Mouse (Mus musculus) MEL (cell line): ENCODE results near the gene Arl5b. TPM values are rescaled to one million over a fixed set of nuclear protein-coding genes. Genes with fewer than 3 reads are reported as not detected.

Source experiments
- DNase-seq: peaks from one replicate; pipeline ENCODE4 v3.0.0; 2011; ENCODE audit warnings: low read depth, low spot score
- H3K27ac ChIP-seq: 2 replicates; pipeline ENCODE4 v1.5.1; 2012; ENCODE audit warnings: low read depth, mild to moderate bottlenecking, control low read depth, low read length, moderate library complexity; ENCODE audit not compliant: control insufficient read depth
- H3K27me3 ChIP-seq, 2 experiments: fragments of 150-350 bp in 1 of 2; sonication (generic) in 1 of 2; 2 replicates each; pipeline ENCODE4 v1.6.1; 2012; ENCODE audit warnings: low read length in 2 of 2, mild to moderate bottlenecking in 2 of 2, improper control_type of control experiment in 1 of 2, moderate library complexity in 1 of 2; ENCODE audit not compliant: insufficient read depth in 2 of 2, control insufficient read depth in 1 of 2
- H3K36me3 ChIP-seq, 2 experiments: 2 replicates each; pipeline ENCODE4 v1.6.1; 2012 to 2014; ENCODE audit warnings: low read length in 2 of 2, improper control_type of control experiment in 1 of 2, inconsistent platforms in 1 of 2, mild to moderate bottlenecking in 1 of 2; ENCODE audit not compliant: insufficient read depth in 2 of 2, control insufficient read depth in 1 of 2
- H3K4me1 ChIP-seq, 2 experiments: fragments of 150-350 bp in 1 of 2; sonication (generic) in 1 of 2; 2 replicates each; pipeline ENCODE4 v1.6.1; 2012; ENCODE audit warnings: low read length in 2 of 2, improper control_type of control experiment in 1 of 2, mild to moderate bottlenecking in 1 of 2; ENCODE audit not compliant: insufficient read depth in 2 of 2, control insufficient read depth in 1 of 2
- H3K4me3 ChIP-seq, 2 experiments: fragments of 150-350 bp in 1 of 2; sonication (generic) in 1 of 2; 2 replicates each; pipeline ENCODE4 v1.5.1; 2012; ENCODE audit warnings: low read depth in 2 of 2, low read length in 2 of 2, mild to moderate bottlenecking in 2 of 2, moderate library complexity in 2 of 2, control low read depth in 1 of 2, improper control_type of control experiment in 1 of 2; ENCODE audit not compliant: control insufficient read depth in 1 of 2, insufficient read depth in 1 of 2
- H3K79me2 ChIP-seq: 2 replicates; pipeline ENCODE4 v1.6.1; 2012; ENCODE audit warnings: mild to moderate bottlenecking, low read length, moderate library complexity; ENCODE audit not compliant: control insufficient read depth, poor library complexity, insufficient read depth
- H3K9ac ChIP-seq: 2 replicates; pipeline ENCODE4 v1.6.1; 2012; ENCODE audit warnings: low read depth, mild to moderate bottlenecking, control low read depth, low read length, moderate library complexity; ENCODE audit not compliant: control insufficient read depth, poor library complexity, severe bottlenecking
- H3K9me3 ChIP-seq: fragments of 150-350 bp; sonication (generic); replicated peaks from 2 replicates; pipeline ENCODE4 v1.6.1; 2012; ENCODE audit warnings: mild to moderate bottlenecking, low read length, improper control_type of control experiment, moderate library complexity; ENCODE audit not compliant: insufficient read depth
- CHD2 ChIP-seq: IDR thresholded peaks from 2 replicates; pipeline ENCODE4 v1.6.1; 2011; ENCODE audit warnings: low read length, improper control_type of control experiment
- CTCF ChIP-seq, 3 experiments: IDR thresholded peaks in 2 of 3; conservative IDR thresholded peaks in 1 of 3; 2 replicates each; pipeline ENCODE4 v1.5.1; 2011 to 2012; ENCODE audit warnings: low read length in 3 of 3, low read depth in 2 of 3, mild to moderate bottlenecking in 2 of 3, improper control_type of control experiment in 1 of 3, inconsistent platforms in 1 of 3, mixed read lengths in 1 of 3, moderate library complexity in 1 of 3; ENCODE audit not compliant: control insufficient read depth in 1 of 3, insufficient read depth in 1 of 3, poor library complexity in 1 of 3, severe bottlenecking in 1 of 3
- E2F4 ChIP-seq: IDR thresholded peaks from 2 replicates; pipeline ENCODE4 v1.6.1; 2011; ENCODE audit warnings: low read depth, low read length, improper control_type of control experiment, borderline replicate concordance
- ELF1 ChIP-seq: IDR thresholded peaks from 2 replicates; pipeline ENCODE4 v1.6.1; 2014; ENCODE audit warnings: low read depth, mild to moderate bottlenecking, inconsistent platforms, low read length, improper control_type of control experiment, moderate library complexity
- JUND ChIP-seq: IDR thresholded peaks from 2 replicates; pipeline ENCODE4 v1.6.1; 2011; ENCODE audit warnings: low read depth, mild to moderate bottlenecking, improper control_type of control experiment, low read length
- MAX ChIP-seq: IDR thresholded peaks from 2 replicates; pipeline ENCODE4 v1.6.1; 2011; ENCODE audit warnings: low read length, improper control_type of control experiment
- MAZ ChIP-seq: IDR thresholded peaks from 2 replicates; pipeline ENCODE4 v1.6.1; 2012; ENCODE audit warnings: low read depth, mild to moderate bottlenecking, inconsistent platforms, low read length, improper control_type of control experiment
- MEF2A ChIP-seq: IDR thresholded peaks from 2 replicates; pipeline ENCODE4 v1.6.1; 2014; ENCODE audit warnings: low read depth, mild to moderate bottlenecking, inconsistent platforms, low read length, improper control_type of control experiment; ENCODE audit not compliant: poor library complexity, insufficient replicate concordance, severe bottlenecking; ENCODE audit errors: extremely low read depth
- MYB ChIP-seq: IDR thresholded peaks from 2 replicates; pipeline ENCODE4 v1.6.1; 2011; ENCODE audit warnings: mild to moderate bottlenecking, low read depth, low read length, improper control_type of control experiment
- NELFE ChIP-seq: IDR thresholded peaks from 2 replicates; pipeline ENCODE4 v1.6.1; 2011; ENCODE audit warnings: low read depth, low read length, improper control_type of control experiment
- NRF1 ChIP-seq: IDR thresholded peaks from 2 replicates; pipeline ENCODE4 v1.6.1; 2014; ENCODE audit warnings: low read depth, mild to moderate bottlenecking, inconsistent platforms, low read length, improper control_type of control experiment, moderate library complexity; ENCODE audit not compliant: poor library complexity, insufficient read depth, severe bottlenecking
- POLR2A ChIP-seq, 2 experiments: IDR thresholded peaks; 2 replicates each; pipeline ENCODE4 v1.6.1; 2011 to 2012; ENCODE audit warnings: low read length in 2 of 2, mild to moderate bottlenecking in 2 of 2, control low read depth in 1 of 2, improper control_type of control experiment in 1 of 2, low read depth in 1 of 2, moderate library complexity in 1 of 2; ENCODE audit not compliant: control insufficient read depth in 1 of 2, insufficient read depth in 1 of 2, poor library complexity in 1 of 2
- RAD21 ChIP-seq: IDR thresholded peaks from 2 replicates; pipeline ENCODE4 v1.6.1; 2011; ENCODE audit warnings: mild to moderate bottlenecking, low read depth, low read length, improper control_type of control experiment
- RCOR1 ChIP-seq: IDR thresholded peaks from 2 replicates; pipeline ENCODE4 v1.6.1; 2012; ENCODE audit warnings: low read depth, mild to moderate bottlenecking, inconsistent platforms, low read length, improper control_type of control experiment
- SMC3 ChIP-seq: IDR thresholded peaks from 2 replicates; pipeline ENCODE4 v1.6.1; 2011; ENCODE audit warnings: low read depth, low read length, improper control_type of control experiment
- TAL1 ChIP-seq: IDR thresholded peaks from 2 replicates; pipeline ENCODE4 v1.6.1; 2012; ENCODE audit warnings: mild to moderate bottlenecking, inconsistent platforms, low read length, moderate library complexity, mixed read lengths
- TCF12 ChIP-seq: IDR thresholded peaks from 2 replicates; pipeline ENCODE4 v1.6.1; 2014; ENCODE audit warnings: low read depth, mild to moderate bottlenecking, inconsistent platforms, low read length, improper control_type of control experiment, moderate library complexity
- USF2 ChIP-seq, 2 experiments: IDR thresholded peaks; 2 replicates each; pipeline ENCODE4 v1.6.1; 2011 to 2012; ENCODE audit warnings: improper control_type of control experiment in 2 of 2, low read length in 2 of 2, borderline replicate concordance in 1 of 2, inconsistent platforms in 1 of 2, low read depth in 1 of 2, mild to moderate bottlenecking in 1 of 2; ENCODE audit not compliant: insufficient read depth in 1 of 2
- polyA plus RNA-seq, 2 experiments: library from polyadenylated mRNA; stranded (reverse) in 1 of 2; unstranded in 1 of 2; fragments of >175 nt in 1 of 2; fragments of >200 nt in 1 of 2; gene quantifications; 2 replicates each; pipeline versions ENCODE4 v1.2.1 to v1.2.4; 2012; ENCODE audit warnings: low replicate concordance in 2 of 2, low read depth in 1 of 2; ENCODE audit not compliant: insufficient read length in 2 of 2, insufficient read depth in 1 of 2, missing spikeins in 1 of 2
- total RNA-seq: library from RNA; depleted of rRNA; stranded (reverse); fragments of 300-350 nt; gene quantifications from 2 replicates; pipeline ENCODE4 v1.2.3, GENCODE M21; 2012

Gene Arl5b
- total and polyA plus RNA-seq, 3 experiments = 10.6 to 10.7 TPM; not detected in 1

DNA sequence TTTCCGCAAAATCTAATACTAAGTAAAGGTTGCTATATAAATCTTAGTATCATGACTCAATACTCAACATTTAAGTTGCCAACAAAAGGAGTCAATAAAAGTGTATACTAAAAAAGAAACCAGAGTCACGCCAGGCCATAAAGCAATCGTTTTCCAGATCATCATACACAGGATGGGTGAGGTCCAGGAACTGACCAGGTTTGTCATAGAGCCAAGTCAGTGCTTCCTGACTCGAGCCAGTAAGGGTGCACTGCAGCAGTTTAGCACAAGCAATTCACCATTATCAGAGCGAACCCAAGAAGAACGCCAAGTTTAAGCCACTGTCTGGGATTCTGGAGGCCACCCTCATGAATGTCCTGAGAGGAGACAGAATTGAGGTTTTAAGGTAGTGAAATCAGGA is 10.5 kb upstream of the Arl5b start:
- Histone ChIP-seq H3K36me3 (no peaks in the 10 kb centered on the region), H3K9me3 (no peaks in the 10 kb centered on the region), H3K4me3 (no peak overlapping the region), H3K4me1 (no peaks in the 10 kb centered on the region), H3K27ac (no peak overlapping the region), H3K9ac (no peak overlapping the region), H3K27me3 (no peaks in the 10 kb centered on the region), H3K79me2 (no peaks in the 10 kb centered on the region)
- no peak for TF ChIP-seq TCF12
- no peak for TF ChIP-seq NELFE
- no peak for TF ChIP-seq MAX
- no peak for TF ChIP-seq TAL1
- no peak for TF ChIP-seq SMC3
- no peak for TF ChIP-seq NRF1
- no peak for TF ChIP-seq ELF1
- no peak for TF ChIP-seq MYB
- TF ChIP-seq POLR2A (IDR thresholded peaks at IDR 0.05; ENCODE audit: control insufficient read depth in 1 of 2, insufficient read depth in 1 of 2, low read depth in 1 of 2, low read length in 2 of 2, poor library complexity in 1 of 2) = no peak
- no peak for TF ChIP-seq CHD2
- no peak for TF ChIP-seq MAZ
- TF ChIP-seq USF2 (IDR thresholded peaks at IDR 0.05; ENCODE audit: borderline replicate concordance in 1 of 2, insufficient read depth in 1 of 2, low read depth in 1 of 2, low read length in 2 of 2) = no peak
- no peak for DNase-seq

DNA sequence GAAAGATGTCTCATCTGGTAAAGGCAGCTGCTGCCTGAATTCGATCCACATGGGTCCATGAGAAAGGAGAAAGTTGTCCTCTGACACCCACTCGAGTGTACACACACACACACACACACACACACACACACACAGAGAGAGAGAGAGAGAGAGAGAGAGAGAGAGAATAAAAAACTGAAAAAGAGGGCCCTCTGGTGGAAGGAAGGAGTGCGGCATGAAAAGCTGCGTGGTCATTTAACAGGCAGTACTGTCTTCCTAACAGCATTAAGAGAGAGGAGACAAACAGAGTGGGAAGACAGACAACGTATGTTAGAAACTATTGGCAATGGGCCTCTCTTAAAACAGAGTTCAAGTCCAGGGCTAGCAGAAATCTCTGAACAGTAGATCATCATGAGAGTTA is 8.9 kb upstream of the Arl5b start:
- no peaks in the 10 kb centered on the region for H3K79me2 ChIP-seq
- H3K36me3 ChIP-seq = no peaks in the 10 kb centered on the region
- H3K4me3 ChIP-seq = no peak overlapping the region
- no peak overlapping the region for H3K27ac ChIP-seq
- H3K9me3 ChIP-seq = no peaks in the 10 kb centered on the region
- no peak overlapping the region for H3K9ac ChIP-seq
- no peaks in the 10 kb centered on the region for H3K27me3 ChIP-seq
- no peak for TF ChIP-seq TCF12
- TF ChIP-seq CTCF (IDR thresholded peaks at IDR 0.05 in 2 of 3, conservative IDR thresholded peaks at IDR 0.05 in 1 of 3; ENCODE audit: control insufficient read depth in 1 of 3, insufficient read depth in 1 of 3, low read depth in 2 of 3, low read length in 3 of 3, poor library complexity in 1 of 3, severe bottlenecking in 1 of 3) = peak; percentile 55 to 60 (median 58)
- TF ChIP-seq RAD21 = peak; percentile 23
- peak; percentile 58; the same call in 1 of the 2 replicates for TF ChIP-seq JUND
- TF ChIP-seq MEF2A = no peak
- TF ChIP-seq NELFE = no peak
- TF ChIP-seq POLR2A (IDR thresholded peaks at IDR 0.05; ENCODE audit: control insufficient read depth in 1 of 2, insufficient read depth in 1 of 2, low read depth in 1 of 2, low read length in 2 of 2, poor library complexity in 1 of 2) = no peak
- TF ChIP-seq E2F4 = no peak
- TF ChIP-seq SMC3 = peak; percentile 45
- TF ChIP-seq RCOR1 = no peak
- peak; percentile 62 for DNase-seq
- H3K4me1 ChIP-seq = no peaks in the 10 kb centered on the region
